11 mouse cellular contexts compared by ENCODE assay signal in genomic region chr17:35569091-35569944, GRCm38 (mm10). TPM values are rescaled to one million over a fixed set of nuclear protein-coding genes. Genes with fewer than 3 reads are reported as not detected.
A peak's percentile ranks its signal among the peaks of the same experiment; 100 is the strongest.
DNase-seq lines count a peak whose midpoint lies in the region; ATAC-seq and TF ChIP-seq lines count a peak whose summit lies in the region.
"Had no signal": no experiment of that assay in that cellular context is flagged by ENCODE, and none has a peak within 500 bp of the region (broad histone marks: within the 10 kb centered on the region; RNA-seq: fewer than 3 reads in every experiment).

No protein-coding gene starts in this region.

- H3K36me3 ChIP-seq in lung, postnatal 0 days (ENCODE audit: insufficient read depth, low read length): no peaks in the 10 kb centered on the region
- H3K36me3 ChIP-seq in forebrain, embryonic 10.5 days (replicated peaks): no peaks in the 10 kb centered on the region
- no peaks in the 10 kb centered on the region for H3K36me3 ChIP-seq in limb, embryonic 13.5 days
- H3K36me3 ChIP-seq: liver, embryonic 13.5 days had no signal

- no peaks in the 10 kb centered on the region for H3K4me1 ChIP-seq in lung, postnatal 0 days (ENCODE audit: insufficient read depth, low read depth, low read length)
- no peaks in the 10 kb centered on the region for H3K4me1 ChIP-seq in lung, adult 2 months (ENCODE audit: control insufficient read depth, insufficient read depth, low read length)
- H3K4me1 ChIP-seq in forebrain, embryonic 10.5 days: peaks cover 19% of the 10 kb centered on the region
- H3K4me1 ChIP-seq in limb, embryonic 13.5 days: peaks cover 10% of the 10 kb centered on the region
- H3K4me1 ChIP-seq: liver, embryonic 13.5 days had no signal

- TF ChIP-seq POLR2A in lung, adult 2 months (IDR thresholded peaks at IDR 0.05; ENCODE audit: borderline replicate concordance, extremely low read depth, low read depth, low read length): no peak

- no peak for DNase-seq in lung, postnatal 0 days (ENCODE audit: low spot score)
- DNase-seq in lung, adult 2 months: no peak
- peak; percentile 51 for DNase-seq in forebrain, embryonic 10.5 days (ENCODE audit: extremely low spot score, low spot score)
- DNase-seq in thymus, postnatal 0 days (ENCODE audit: low spot score): peak; percentile 38
- DNase-seq in urinary bladder, postnatal 25 days (ENCODE audit: low spot score): no peak
- DNase-seq in urinary bladder, postnatal 14 days (ENCODE audit: low spot score): no peak
- DNase-seq in cerebellum, postnatal 10 days: no peak
- DNase-seq: liver, embryonic 13.5 days had no signal

- TF ChIP-seq CTCF in lung, postnatal 0 days (IDR thresholded peaks at IDR 0.05): no peak
- TF ChIP-seq CTCF in lung, adult 2 months (IDR thresholded peaks at IDR 0.05; ENCODE audit: insufficient read depth, low read length): no peak

- H3K9me3 ChIP-seq in lung, postnatal 0 days (ENCODE audit: low read length): no peaks in the 10 kb centered on the region
- no peaks in the 10 kb centered on the region for H3K9me3 ChIP-seq in forebrain, embryonic 10.5 days
- no peaks in the 10 kb centered on the region for H3K9me3 ChIP-seq in limb, embryonic 13.5 days
- H3K9me3 ChIP-seq: liver, embryonic 13.5 days had no signal

- WGBS in lung, postnatal 0 days: 5% methylated on average over 27 of the region's 28 CpGs
- 6% methylated on average over 28 of the region's 28 CpGs for WGBS in lung, adult 2 months
- 4% methylated on average over 28 of the region's 28 CpGs for WGBS in forebrain, embryonic 10.5 days
- WGBS in limb, embryonic 13.5 days: 3% methylated on average over 28 of the region's 28 CpGs

- peak overlapping the region; percentile 30 for H3K4me2 ChIP-seq in lung, postnatal 0 days (replicated peaks; ENCODE audit: low read depth, low read length)
- peak overlapping the region; percentile 62 for H3K4me2 ChIP-seq in limb, embryonic 13.5 days (replicated peaks)
- H3K4me2 ChIP-seq: liver, embryonic 13.5 days had no signal

- H3K27me3 ChIP-seq in lung, postnatal 0 days (replicated peaks; ENCODE audit: insufficient read depth, low read length): peaks cover 13% of the 10 kb centered on the region; the same call in 1 of the 2 replicates
- peaks cover 53% of the 10 kb centered on the region for H3K27me3 ChIP-seq in forebrain, embryonic 10.5 days (ENCODE audit: poor library complexity, severe bottlenecking)
- H3K27me3 ChIP-seq in limb, embryonic 13.5 days: peaks cover 45% of the 10 kb centered on the region
- H3K27me3 ChIP-seq: Patski had no signal

- H3K9ac ChIP-seq in lung, postnatal 0 days (replicated peaks; ENCODE audit: low read depth): no peak overlapping the region
- H3K9ac ChIP-seq in limb, embryonic 13.5 days: peak overlapping the region; percentile 51
- H3K9ac ChIP-seq: liver, embryonic 13.5 days had no signal

- no peak overlapping the region for H3K4me3 ChIP-seq in lung, postnatal 0 days (ENCODE audit: low read depth, low read length)
- H3K4me3 ChIP-seq in lung, adult 2 months (replicated peaks; ENCODE audit: extremely low read depth, low read depth, low read length): no peak overlapping the region
- H3K4me3 ChIP-seq in forebrain, embryonic 10.5 days: peak overlapping the region; percentile 41
- peak overlapping the region; percentile 32 for H3K4me3 ChIP-seq in limb, embryonic 13.5 days
- H3K4me3 ChIP-seq: erythroblast, embryonic 14.5 days; liver, embryonic 13.5 days had no signal

- no peak for TF ChIP-seq EP300 in lung, postnatal 0 days (IDR thresholded peaks at IDR 0.05)

- H3K27ac ChIP-seq in lung, postnatal 0 days (ENCODE audit: low read length): no peak overlapping the region
- peak overlapping the region; percentile 82 for H3K27ac ChIP-seq in forebrain, embryonic 10.5 days
- H3K27ac ChIP-seq in limb, embryonic 13.5 days: no peak overlapping the region
- H3K27ac ChIP-seq: liver, embryonic 13.5 days had no signal

- 0 out of 2 replicates have a peak, but pooled peaks have one; percentile 12 for ATAC-seq in lung, postnatal 0 days
- 0 out of 2 replicates have a peak, but pooled peaks have one; percentile 54 for ATAC-seq in limb, embryonic 13.5 days (ENCODE audit: low FRiP score, low read depth)
- ATAC-seq: Patski had no signal

RNA-seq across cellular contexts. Expression of gene 2300002M23Rik, which starts 2.1 kb away (rescaled TPM):
- not detected in 2 replicates for polyA plus RNA-seq in lung, postnatal 0 days (2015; fragmentation: Nextera tagmentation; extraction: Ambion mirVana)
- 18.0 TPM in 1 of 2 replicates, not detected in the other for polyA plus RNA-seq in lung, adult 2 months (2012; rRNA removed)
- not detected in 2 replicates for polyA plus RNA-seq in forebrain, embryonic 10.5 days (2016; fragmentation: Nextera tagmentation; extraction: Ambion mirVana)
- polyA plus RNA-seq in limb, embryonic 13.5 days (2015; fragmentation: Nextera tagmentation; extraction: Ambion mirVana): 0.38 TPM in 1 of 2 replicates, not detected in the other
- polyA plus RNA-seq in thymus, postnatal 0 days (2015; fragmentation: Nextera tagmentation; extraction: Ambion mirVana): 1.3 and 6.3 TPM in 2 replicates
- polyA plus RNA-seq: erythroblast, embryonic 14.5 days; liver, embryonic 13.5 days; Patski had no signal

RNA-seq across cellular contexts. Expression of gene Cdsn, which starts 17.4 kb away (rescaled TPM):
- polyA plus RNA-seq in lung, postnatal 0 days (2015; fragmentation: Nextera tagmentation; extraction: Ambion mirVana): 0.04 TPM in 1 of 2 replicates, not detected in the other
- 2.0 and 23.0 TPM in 2 replicates for polyA plus RNA-seq in lung, adult 2 months (2012; rRNA removed)
- not detected in 2 replicates for polyA plus RNA-seq in forebrain, embryonic 10.5 days (2016; fragmentation: Nextera tagmentation; extraction: Ambion mirVana)
- polyA plus RNA-seq in limb, embryonic 13.5 days (2015; fragmentation: Nextera tagmentation; extraction: Ambion mirVana): 0.06 and 0.11 TPM in 2 replicates
- polyA plus RNA-seq in thymus, postnatal 0 days (2015; fragmentation: Nextera tagmentation; extraction: Ambion mirVana): 0.22 and 0.28 TPM in 2 replicates
- polyA plus RNA-seq: erythroblast, embryonic 14.5 days; liver, embryonic 13.5 days had no signal

RNA-seq across cellular contexts. Expression of gene Sfta2, which starts 32.0 kb away (rescaled TPM):
- 483 and 564 TPM in 2 replicates for polyA plus RNA-seq in lung, postnatal 0 days (2015; fragmentation: Nextera tagmentation; extraction: Ambion mirVana)
- polyA plus RNA-seq in lung, adult 2 months (2012; rRNA removed): 257 and 330 TPM in 2 replicates
- polyA plus RNA-seq in forebrain, embryonic 10.5 days (2016; fragmentation: Nextera tagmentation; extraction: Ambion mirVana): not detected in 2 replicates
- not detected in 2 replicates for polyA plus RNA-seq in limb, embryonic 13.5 days (2015; fragmentation: Nextera tagmentation; extraction: Ambion mirVana)
- polyA plus RNA-seq in thymus, postnatal 0 days (2015; fragmentation: Nextera tagmentation; extraction: Ambion mirVana): not detected in 2 replicates
- polyA plus RNA-seq: erythroblast, embryonic 14.5 days; liver, embryonic 13.5 days; Patski had no signal

RNA-seq across cellular contexts. Expression of gene Psors1c2, which starts 36.3 kb away (rescaled TPM):
- polyA plus RNA-seq in lung, postnatal 0 days (2015; fragmentation: Nextera tagmentation; extraction: Ambion mirVana): not detected in 2 replicates
- 0.24 and 5.6 TPM in 2 replicates for polyA plus RNA-seq in lung, adult 2 months (2012; rRNA removed)
- polyA plus RNA-seq in forebrain, embryonic 10.5 days (2016; fragmentation: Nextera tagmentation; extraction: Ambion mirVana): 2.2 and 2.6 TPM in 2 replicates
- 1.9 TPM in 2 replicates for polyA plus RNA-seq in limb, embryonic 13.5 days (2015; fragmentation: Nextera tagmentation; extraction: Ambion mirVana)
- polyA plus RNA-seq in thymus, postnatal 0 days (2015; fragmentation: Nextera tagmentation; extraction: Ambion mirVana): 10.2 and 12.7 TPM in 2 replicates

RNA-seq across cellular contexts. Expression of gene Cchcr1, which starts 52.4 kb away (rescaled TPM):
- polyA plus RNA-seq in lung, postnatal 0 days (2015; fragmentation: Nextera tagmentation; extraction: Ambion mirVana): 5.1 and 5.9 TPM in 2 replicates
- 6.5 and 8.4 TPM in 2 replicates for polyA plus RNA-seq in lung, adult 2 months (2012; rRNA removed)
- polyA plus RNA-seq in forebrain, embryonic 10.5 days (2016; fragmentation: Nextera tagmentation; extraction: Ambion mirVana): 21.6 and 26.1 TPM in 2 replicates
- polyA plus RNA-seq in limb, embryonic 13.5 days (2015; fragmentation: Nextera tagmentation; extraction: Ambion mirVana): 20.9 and 22.1 TPM in 2 replicates
- polyA plus RNA-seq in thymus, postnatal 0 days (2015; fragmentation: Nextera tagmentation; extraction: Ambion mirVana): 8.7 and 9.8 TPM in 2 replicates

Comparison
In these comparisons a context has a peak if more than half of its experiments do, and no peak if none do; other contexts are left out.
1. DNase-seq: peak in forebrain, embryonic 10.5 days (single experiment) and thymus, postnatal 0 days (single experiment); none in lung, postnatal 0 days (single experiment), lung, adult 2 months (single experiment), urinary bladder, postnatal 25 days (single experiment), urinary bladder, postnatal 14 days (single experiment) and cerebellum, postnatal 10 days (0 of 2).
2. H3K4me3 ChIP-seq: peak in forebrain, embryonic 10.5 days (single experiment) and limb, embryonic 13.5 days (single experiment); none in lung, postnatal 0 days (single experiment) and lung, adult 2 months (single experiment).
3. RNA of gene Sfta2, which starts 32.0 kb away (polyA plus RNA-seq): 483 to 564 TPM in lung, postnatal 0 days and 257 to 330 TPM in lung, adult 2 months; not detected in forebrain, embryonic 10.5 days, not detected in limb, embryonic 13.5 days and not detected in thymus, postnatal 0 days; every median in the first group is over 100 times any median in the second.